Mouse (Mus musculus) myocyte (in vitro differentiated cells): Measurements from ENCODE around the gene Gen1. TPM values are rescaled to one million over a fixed set of nuclear protein-coding genes. Genes with fewer than 3 reads are reported as not detected.

ENCODE experiments used
- H3K27me3 ChIP-seq: one replicate; pipeline ENCODE4 v1.6.1; 2011; ENCODE audit not compliant: control insufficient read depth, insufficient read depth, insufficient read length
- H3K36me3 ChIP-seq: one replicate; pipeline ENCODE4 v1.6.1; 2011; ENCODE audit not compliant: control insufficient read depth, insufficient read depth
- H3K4me2 ChIP-seq: one replicate; pipeline ENCODE4 v1.6.1; 2011; ENCODE audit warnings: low read depth, control low read depth
- H3K4me3 ChIP-seq: one replicate; pipeline ENCODE4 v1.5.1; 2011; ENCODE audit warnings: mild to moderate bottlenecking, control low read depth, moderate library complexity
- H3K79me2 ChIP-seq: one replicate; pipeline ENCODE4 v1.6.1; 2011; ENCODE audit not compliant: control insufficient read depth, insufficient read depth
- H3ac ChIP-seq: one replicate; pipeline ENCODE4 v1.6.1; 2011; ENCODE audit not compliant: control insufficient read depth, insufficient read length
- CEBPB ChIP-seq: IDR thresholded peaks from 2 replicates; pipeline ENCODE4 v1.6.1; 2011; ENCODE audit warnings: mild to moderate bottlenecking, moderate library complexity; ENCODE audit not compliant: poor library complexity, insufficient read depth, severe bottlenecking
- E2F4 ChIP-seq: IDR thresholded peaks from one replicate; pipeline ENCODE4 v1.6.1; 2011; ENCODE audit warnings: mild to moderate bottlenecking, control low read depth, moderate library complexity; ENCODE audit not compliant: insufficient read depth
- MAX ChIP-seq: IDR thresholded peaks from one replicate; pipeline ENCODE4 v1.6.1; 2011; ENCODE audit warnings: low read depth, mild to moderate bottlenecking, control low read depth
- MYOD1 ChIP-seq, 3 experiments: IDR thresholded peaks; one replicate each; pipeline ENCODE4 v1.6.1; 2011; ENCODE audit warnings: control low read depth in 2 of 3, low read depth in 2 of 3, mild to moderate bottlenecking in 2 of 3, moderate library complexity in 1 of 3; ENCODE audit not compliant: insufficient read length in 2 of 3, control insufficient read depth in 1 of 3
- MYOG ChIP-seq, 3 experiments: IDR thresholded peaks; one replicate each; pipeline ENCODE4 v1.6.1; 2011; ENCODE audit warnings: control low read depth in 2 of 3, low read depth in 2 of 3, mild to moderate bottlenecking in 2 of 3; ENCODE audit not compliant: insufficient read length in 2 of 3, control insufficient read depth in 1 of 3, insufficient read depth in 1 of 3
- POLR2A ChIP-seq: IDR thresholded peaks from one replicate; pipeline ENCODE4 v1.6.1; 2011; ENCODE audit warnings: low read depth, mild to moderate bottlenecking, control low read depth, moderate library complexity; ENCODE audit not compliant: insufficient read length
- POLR2AphosphoS2 ChIP-seq: IDR thresholded peaks from one replicate; pipeline ENCODE4 v1.6.1; 2011; ENCODE audit warnings: low read depth, control low read depth; ENCODE audit not compliant: insufficient read length
- REST ChIP-seq: IDR thresholded peaks from one replicate; pipeline ENCODE4 v1.6.1; 2011; ENCODE audit warnings: mild to moderate bottlenecking, control low read depth, moderate library complexity; ENCODE audit not compliant: insufficient read depth, insufficient read length
- SRF ChIP-seq: IDR thresholded peaks from one replicate; pipeline ENCODE4 v1.6.1; 2011; ENCODE audit warnings: low read depth; ENCODE audit not compliant: control insufficient read depth, insufficient read length
- TCF12 ChIP-seq: IDR thresholded peaks from one replicate; pipeline ENCODE4 v1.6.1; 2011; ENCODE audit warnings: mild to moderate bottlenecking, control low read depth; ENCODE audit not compliant: poor library complexity, insufficient read depth, severe bottlenecking
- TCF3 ChIP-seq: IDR thresholded peaks from one replicate; pipeline ENCODE4 v1.6.1; 2011; ENCODE audit warnings: low read depth, control low read depth; ENCODE audit not compliant: insufficient read length
- USF1 ChIP-seq: IDR thresholded peaks from one replicate; pipeline ENCODE4 v1.6.1; 2011; ENCODE audit warnings: low read depth, mild to moderate bottlenecking, control low read depth, moderate library complexity
- polyA plus RNA-seq: library from polyadenylated mRNA; unstranded; fragments of >200 nt; fragmentation: generic; extraction: Trizol; gene quantifications from one replicate; pipeline ENCODE4 v1.2.1, GENCODE M21; 2012; ENCODE audit warnings: missing spikeins

Gen1 gene
- polyA plus RNA-seq, 1 experiment = 1.8 TPM

DNA sequence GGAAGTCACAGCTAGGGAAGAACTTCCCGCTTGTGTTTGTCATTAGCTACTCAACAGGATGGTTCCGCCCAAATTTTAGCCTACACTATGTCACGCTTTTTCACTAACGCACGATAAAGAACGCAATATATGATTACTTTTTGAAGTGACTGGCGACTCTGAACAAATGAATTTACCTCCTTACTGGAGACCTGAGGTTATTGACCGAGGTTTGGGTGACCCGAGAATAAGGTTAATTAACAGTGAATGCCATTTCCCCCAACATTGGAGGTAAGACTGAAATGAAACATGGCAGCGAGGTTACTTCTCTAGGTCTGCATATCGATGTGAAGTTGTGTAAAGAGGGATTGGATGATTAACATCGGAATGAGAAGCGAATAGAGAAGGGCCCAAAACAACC lies 706 bp downstream of the Gen1 start:
- no peaks in the 10 kb centered on the region for H3K36me3 ChIP-seq
- H3K4me3 ChIP-seq = peak overlapping the region; percentile 83
- H3K4me2 ChIP-seq = peak overlapping the region; percentile 72
- no peak for TF ChIP-seq TCF3
- no peak for TF ChIP-seq MYOG (IDR thresholded peaks at IDR 0.05; ENCODE audit: control insufficient read depth in 1 of 3, insufficient read depth in 1 of 3, insufficient read length in 2 of 3, low read depth in 2 of 3)
- no peak for TF ChIP-seq MYOD1 (IDR thresholded peaks at IDR 0.05; ENCODE audit: control insufficient read depth in 1 of 3, insufficient read length in 2 of 3, low read depth in 2 of 3)
- no peak for TF ChIP-seq REST
- TF ChIP-seq SRF = no peak
- TF ChIP-seq TCF12 = no peak
- no peak for TF ChIP-seq MAX
- no peak for TF ChIP-seq POLR2A
- H3ac ChIP-seq = no peak overlapping the region
- no peaks in the 10 kb centered on the region for H3K27me3 ChIP-seq
- peaks cover 77% of the 10 kb centered on the region for H3K79me2 ChIP-seq

- no peak overlapping the region for H3K4me2 ChIP-seq
- H3K36me3 ChIP-seq = peaks cover 27% of the 10 kb centered on the region
- H3K4me3 ChIP-seq = no peak overlapping the region
- H3K27me3 ChIP-seq = no peaks in the 10 kb centered on the region
- no peak for TF ChIP-seq MYOD1 (IDR thresholded peaks at IDR 0.05; ENCODE audit: control insufficient read depth in 1 of 3, insufficient read length in 2 of 3, low read depth in 2 of 3)
- TF ChIP-seq MYOG (IDR thresholded peaks at IDR 0.05; ENCODE audit: control insufficient read depth in 1 of 3, insufficient read depth in 1 of 3, insufficient read length in 2 of 3, low read depth in 2 of 3) = no peak
- TF ChIP-seq POLR2A = no peak
- no peak for TF ChIP-seq MAX
- TF ChIP-seq E2F4 = no peak
- no peak for TF ChIP-seq TCF12
- no peak for TF ChIP-seq CEBPB
- no peak overlapping the region for H3ac ChIP-seq
- no peaks in the 10 kb centered on the region for H3K79me2 ChIP-seq
These were observed 15.3 kb downstream of the Gen1 start for GRCm38 (mm10) chr12:11250322-11250721.

DNA sequence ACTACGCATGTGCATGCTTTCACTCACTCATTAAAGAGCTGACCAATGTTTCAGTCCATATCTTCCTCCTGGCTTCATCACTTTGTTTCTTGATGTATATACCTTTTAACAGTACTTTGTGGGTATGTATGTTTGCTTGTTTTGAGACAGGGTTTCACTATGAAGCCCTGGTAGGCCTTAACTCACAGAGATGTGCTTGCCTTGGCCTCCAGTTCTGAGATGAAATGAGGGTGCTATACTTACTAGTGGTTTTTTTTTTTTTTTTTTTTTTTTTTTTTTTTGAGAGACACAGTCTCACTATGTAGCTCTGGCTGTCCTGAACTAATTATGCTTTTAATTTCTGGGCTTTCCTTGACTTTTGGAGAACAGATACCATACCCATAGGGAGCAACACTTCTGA lies 18.1 kb downstream of the Gen1 start:
- H3K4me3 ChIP-seq = no peak overlapping the region
- TF ChIP-seq E2F4 (no peak), USF1 (no peak)
- H3K4me2 ChIP-seq = no peak overlapping the region
- peaks cover 20% of the 10 kb centered on the region for H3K36me3 ChIP-seq
- no peaks in the 10 kb centered on the region for H3K79me2 ChIP-seq
- no peaks in the 10 kb centered on the region for H3K27me3 ChIP-seq
- no peak overlapping the region for H3ac ChIP-seq

GRCm38 (mm10) chr12:11235996-11236395 lies 29.6 kb downstream of the Gen1 start:
- no peaks in the 10 kb centered on the region for H3K79me2 ChIP-seq
- TF ChIP-seq TCF12 (no peak), SRF (no peak), CEBPB (no peak), USF1 (no peak), MYOG (IDR thresholded peaks at IDR 0.05; ENCODE audit: control insufficient read depth in 1 of 3, insufficient read depth in 1 of 3, insufficient read length in 2 of 3, low read depth in 2 of 3) (no peak), REST (no peak)
- no peaks in the 10 kb centered on the region for H3K36me3 ChIP-seq

GRCm38 (mm10) chr12:11230267-11230666 lies 35.3 kb downstream of the Gen1 start:
- Histone ChIP-seq H3K36me3 (no peaks in the 10 kb centered on the region), H3K79me2 (no peaks in the 10 kb centered on the region), H3ac (no peak overlapping the region), H3K4me2 (no peak overlapping the region), H3K4me3 (no peak overlapping the region), H3K27me3 (no peaks in the 10 kb centered on the region)
- TF ChIP-seq USF1 (no peak), E2F4 (no peak), TCF12 (no peak), POLR2AphosphoS2 (no peak)

More at GRCm38 (mm10) chr12:11235996-11236395, 29.6 kb downstream of the Gen1 start:
- no peak overlapping the region for H3ac ChIP-seq
- no peak overlapping the region for H3K4me3 ChIP-seq
- no peak overlapping the region for H3K4me2 ChIP-seq
- no peaks in the 10 kb centered on the region for H3K27me3 ChIP-seq
